Mouse (Mus musculus): ENCODE results near the gene Rab7b.

Gene Rab7b

GRCm38 (mm10) chr1:131688475-131688874, at the start of gene Rab7b:
Gene Rab7b (plus strand): TSS chr1:131688695.
- DNase-seq (ENCODE audit: extremely low spot score) = no peak

- no peak for DNase-seq (ENCODE audit: extremely low spot score)
Measured at GRCm38 (mm10) chr1:131640062-131640461, 48.4 kb upstream of the Rab7b start.

- DNase-seq (ENCODE audit: extremely low spot score) = no peak
Measured at GRCm38 (mm10) chr1:131641565-131641964, 46.9 kb upstream of the Rab7b start.

DNA sequence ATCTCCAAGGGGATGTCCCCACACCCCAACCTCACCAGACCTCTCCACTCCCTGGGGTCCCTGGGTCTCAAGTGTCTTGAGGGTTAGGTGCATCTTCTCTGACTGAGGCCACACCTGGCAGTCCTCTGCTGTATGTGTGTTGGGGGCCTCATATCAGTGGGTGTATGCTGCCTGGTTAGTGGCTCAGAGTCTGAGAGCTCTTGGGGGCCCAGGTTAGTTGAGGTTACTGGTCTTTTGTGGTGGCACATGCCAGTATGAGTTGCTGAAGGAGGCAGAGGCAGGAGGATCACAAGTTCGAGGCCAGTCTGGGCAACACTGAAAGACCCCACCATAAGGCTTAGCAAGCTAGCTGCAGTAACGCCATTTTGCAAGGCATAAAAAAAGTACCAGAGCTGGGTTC, 46.2 kb upstream of the Rab7b start:
- DNase-seq (ENCODE audit: extremely low spot score) = no peak

DNA sequence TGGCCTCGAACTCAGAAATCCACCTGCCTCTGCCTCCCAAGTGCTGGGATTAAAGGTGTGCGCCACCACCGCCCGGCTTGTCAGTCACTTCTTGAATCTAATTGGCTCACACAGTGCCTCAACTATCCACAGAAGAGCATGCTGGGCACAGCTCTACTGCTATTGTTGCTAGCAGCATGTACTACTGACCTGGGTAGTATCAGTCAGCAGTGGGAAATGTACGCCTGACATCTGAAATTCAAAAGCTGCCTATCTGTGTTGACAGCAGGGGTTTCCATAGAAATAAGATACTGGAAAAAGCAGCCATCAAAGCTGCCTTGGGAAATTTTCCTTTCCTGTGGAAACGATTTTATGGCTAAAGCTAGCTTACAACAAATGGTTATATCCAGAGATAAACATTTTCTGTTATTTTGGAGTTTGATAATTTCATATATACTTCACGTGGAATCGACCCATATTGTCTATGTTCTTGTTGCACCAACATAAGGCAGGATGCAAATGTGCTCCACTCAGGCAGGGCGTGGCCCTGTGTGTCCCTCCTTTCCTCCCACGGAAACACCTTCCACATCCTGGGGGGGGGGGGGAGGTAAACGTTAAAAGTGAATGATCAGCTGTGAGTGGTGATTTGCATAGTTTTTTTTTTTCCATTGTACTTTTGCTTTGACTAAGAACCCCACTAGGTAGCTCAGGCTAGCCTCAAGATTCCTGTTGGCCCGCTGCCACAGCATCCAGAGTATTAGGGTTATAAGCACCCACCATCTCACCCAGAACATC, 35.6 kb upstream of the Rab7b start:
- DNase-seq (ENCODE audit: extremely low spot score) = no peak

- no peak for DNase-seq (ENCODE audit: extremely low spot score)
Measured at GRCm38 (mm10) chr1:131655601-131656000, 32.9 kb upstream of the Rab7b start.

DNA sequence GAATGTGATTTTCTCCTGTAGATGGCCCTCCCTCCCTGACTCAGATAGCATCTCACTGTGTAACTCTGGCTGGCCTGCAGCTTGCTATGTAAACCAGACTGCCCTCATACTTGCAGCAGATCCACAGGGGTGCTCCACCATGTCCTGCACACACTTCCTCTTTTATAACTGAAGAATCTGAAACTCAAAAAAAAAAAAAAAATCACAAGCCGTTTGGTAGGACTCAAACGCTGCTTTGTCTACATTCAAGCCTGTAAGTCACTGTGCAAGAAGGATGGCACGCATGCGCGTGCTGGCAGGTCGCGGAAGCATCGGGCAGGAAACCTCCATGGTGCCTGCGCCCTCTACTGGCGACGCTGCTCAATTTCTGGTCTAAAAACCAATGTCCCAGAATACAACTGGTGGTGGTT, 30.5 kb upstream of the Rab7b start:
- peak; percentile 85 for DNase-seq (ENCODE audit: extremely low spot score)

- DNase-seq (ENCODE audit: extremely low spot score) = no peak
Measured at GRCm38 (mm10) chr1:131659512-131660085, 28.9 kb upstream of the Rab7b start.

DNA sequence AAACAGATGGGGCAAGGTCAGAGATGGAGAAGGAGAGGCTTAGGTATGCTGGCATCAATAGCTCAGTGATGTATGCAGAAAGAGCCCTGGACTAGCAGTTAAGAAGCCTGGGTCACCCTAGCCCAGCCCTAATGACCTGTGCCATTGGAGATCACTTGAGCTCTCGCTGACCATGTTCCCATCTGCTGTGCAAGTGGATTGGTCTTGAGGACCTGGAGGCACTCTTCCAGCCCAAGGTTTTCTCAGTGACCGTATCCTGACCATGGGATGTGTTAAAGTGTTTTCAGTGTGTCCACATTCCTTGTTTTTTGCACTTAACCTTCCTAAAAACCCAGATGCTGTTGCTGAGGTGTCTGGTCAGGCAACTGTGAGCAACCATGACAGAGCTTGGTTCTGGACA, 28.2 kb upstream of the Rab7b start:
- no peak for DNase-seq (ENCODE audit: extremely low spot score)

GRCm38 (mm10) chr1:131660716-131661472, 27.6 kb upstream of the Rab7b start:
- no peak for DNase-seq (ENCODE audit: extremely low spot score)

GRCm38 (mm10) chr1:131661749-131662148, 26.7 kb upstream of the Rab7b start:
- no peak for DNase-seq (ENCODE audit: extremely low spot score)

DNA sequence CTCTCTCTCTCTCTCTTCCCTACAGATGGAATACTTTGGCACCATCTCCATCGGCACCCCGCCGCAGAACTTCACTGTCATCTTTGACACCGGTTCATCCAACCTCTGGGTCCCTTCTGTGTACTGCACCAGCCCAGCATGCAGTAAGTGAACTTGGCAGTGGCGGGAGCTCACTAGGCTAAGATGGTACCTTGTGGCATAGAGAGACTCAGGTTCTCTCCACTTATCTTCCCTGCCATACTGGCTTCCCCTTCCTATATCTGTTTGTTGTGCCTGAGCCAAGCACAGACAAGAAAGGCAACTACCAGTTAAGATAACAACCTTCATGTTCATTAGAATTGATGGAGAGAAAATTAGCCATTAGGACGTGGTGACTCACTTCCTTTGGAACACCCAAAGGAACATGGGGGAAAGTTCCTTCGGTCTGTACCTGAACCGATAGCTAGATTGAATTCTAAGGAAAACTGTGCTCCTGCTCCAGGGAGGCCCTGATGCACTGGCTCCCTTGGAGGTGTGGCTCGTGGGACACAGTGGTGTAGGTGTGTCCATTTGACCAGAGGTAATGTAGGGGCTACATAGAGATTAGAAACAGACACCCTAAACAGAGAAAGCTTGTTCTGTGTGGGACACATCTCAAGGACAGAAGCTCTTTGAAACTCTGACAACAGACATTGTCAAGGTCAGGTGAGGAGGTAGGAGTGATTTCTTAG, 25.1 kb upstream of the Rab7b start:
- no peak for DNase-seq (ENCODE audit: extremely low spot score)

- DNase-seq (ENCODE audit: extremely low spot score) = no peak
Measured at GRCm38 (mm10) chr1:131664136-131664535, 24.4 kb upstream of the Rab7b start.

DNA sequence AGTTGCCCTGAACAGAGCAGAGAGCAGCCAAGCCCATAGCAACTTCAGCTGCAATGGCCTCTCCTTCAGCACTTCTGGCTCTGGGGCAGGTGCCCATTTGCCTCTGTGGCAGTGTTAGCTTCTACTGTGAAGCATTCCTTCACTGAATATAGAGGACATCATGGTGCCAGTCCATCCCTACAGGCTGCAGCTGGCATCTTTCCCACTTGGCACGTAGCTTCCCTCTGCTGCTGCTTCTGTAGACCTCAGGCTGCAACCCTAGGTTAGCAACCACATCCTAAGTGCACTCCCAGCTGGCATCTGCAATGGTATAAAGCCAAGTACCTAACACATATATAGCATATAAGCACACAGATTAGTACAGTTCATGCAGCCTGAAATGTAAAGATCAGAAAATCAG, 22.6 kb upstream of the Rab7b start:
- DNase-seq (ENCODE audit: extremely low spot score) = no peak

- no peak for DNase-seq (ENCODE audit: extremely low spot score)
Measured at GRCm38 (mm10) chr1:131671113-131671512, 17.4 kb upstream of the Rab7b start.

GRCm38 (mm10) chr1:131672361-131672760, 16.1 kb upstream of the Rab7b start:
- no peak for DNase-seq (ENCODE audit: extremely low spot score)

GRCm38 (mm10) chr1:131679644-131680043, 8.9 kb upstream of the Rab7b start:
- no peak for DNase-seq (ENCODE audit: extremely low spot score)

- DNase-seq (ENCODE audit: extremely low spot score) = no peak
Measured at GRCm38 (mm10) chr1:131687739-131688138, 756 bp upstream of the Rab7b start.

DNA sequence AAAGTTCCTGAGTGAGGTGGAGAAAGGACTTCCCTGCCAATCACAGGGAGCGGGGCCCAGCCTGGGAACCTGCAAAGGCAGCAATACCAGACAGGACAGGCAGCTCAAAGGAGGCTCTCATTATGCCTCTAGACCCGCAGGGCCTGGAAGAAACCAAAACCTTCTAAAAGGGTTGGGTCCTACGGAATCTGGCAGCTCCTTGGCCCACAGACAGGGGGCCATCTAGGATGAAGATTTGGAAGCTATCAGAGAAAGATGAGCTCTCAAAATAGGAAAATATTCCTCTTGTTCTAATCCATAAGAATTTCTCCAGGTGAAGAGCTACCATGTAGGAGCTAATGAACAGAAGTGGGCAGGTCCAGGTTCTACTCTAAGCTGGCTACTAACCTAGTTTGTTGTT, 521 bp downstream of the Rab7b start:
- DNase-seq (ENCODE audit: extremely low spot score) = no peak

GRCm38 (mm10) chr1:131689899-131690298, 1.4 kb downstream of the Rab7b start:
- no peak for DNase-seq (ENCODE audit: extremely low spot score)

DNA sequence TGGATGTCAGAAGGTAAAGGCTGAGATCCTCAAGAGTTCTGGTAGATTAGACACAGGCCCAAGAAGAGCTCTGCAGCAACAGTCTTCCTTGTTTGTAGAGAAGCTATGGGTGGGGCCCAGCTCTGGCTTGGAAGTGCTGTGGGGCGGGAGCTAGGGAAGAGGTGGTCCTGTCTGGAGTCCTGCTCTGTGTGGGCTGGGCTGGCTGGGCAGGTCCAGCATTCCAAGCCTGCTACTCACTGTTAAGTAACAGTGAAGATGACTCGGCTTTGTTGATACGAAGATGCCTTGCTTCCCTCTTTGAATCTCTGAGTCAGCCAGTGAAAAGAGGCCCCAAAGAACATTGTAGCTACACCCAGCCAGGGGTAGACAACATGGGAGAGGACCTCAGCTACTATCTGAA, 1.9 kb downstream of the Rab7b start:
- DNase-seq (ENCODE audit: extremely low spot score) = no peak

GRCm38 (mm10) chr1:131691356-131691755, 2.9 kb downstream of the Rab7b start:
- no peak for DNase-seq (ENCODE audit: extremely low spot score)
